Mouse (Mus musculus) thymus, adult 2 months (tissue): ENCODE measurements at regions not wholly inside any gene's neighbourhood (a gene's known extent, or its start where the extent isn't known, plus 50 kb on each side); places are given as distances from the start of the nearest gene placed in this dataset.

ENCODE experiments used
- DNase-seq: peaks from one replicate; pipeline ENCODE4 v3.0.0; 2021
- H3K27ac ChIP-seq: fragments of 200-500 bp; 2 replicates; pipeline ENCODE4 v1.5.1; 2012; ENCODE audit warnings: low read length, control low read depth; ENCODE audit not compliant: control insufficient read depth, insufficient read depth
- H3K27me3 ChIP-seq: fragments of 200-500 bp; 2 replicates; pipeline ENCODE4 v1.6.1; 2012; ENCODE audit warnings: mild to moderate bottlenecking, low read length, moderate library complexity, mixed read lengths; ENCODE audit not compliant: control insufficient read depth, insufficient read depth
- H3K36me3 ChIP-seq: fragments of 200-500 bp; 2 replicates; pipeline ENCODE4 v1.6.1; 2012; ENCODE audit warnings: mild to moderate bottlenecking, low read length, moderate library complexity; ENCODE audit not compliant: control insufficient read depth, insufficient read depth
- H3K4me1 ChIP-seq: fragments of 200-500 bp; replicated peaks from 2 replicates; pipeline ENCODE4 v1.6.1; 2012; ENCODE audit warnings: low read length; ENCODE audit not compliant: control insufficient read depth, insufficient read depth
- H3K4me3 ChIP-seq: fragments of 200-500 bp; 2 replicates; pipeline ENCODE4 v1.5.1; 2012; ENCODE audit warnings: mild to moderate bottlenecking, low read length, control low read depth, moderate library complexity; ENCODE audit not compliant: control insufficient read depth, insufficient read depth
- CTCF ChIP-seq: fragments of 200-500 bp; IDR thresholded peaks from 2 replicates; pipeline ENCODE4 v1.5.1; 2012; ENCODE audit warnings: mild to moderate bottlenecking, control low read depth, low read length, moderate library complexity, borderline replicate concordance; ENCODE audit not compliant: control insufficient read depth, poor library complexity, insufficient read depth; ENCODE audit errors: extremely low read depth
- POLR2A ChIP-seq: fragments of 200-500 bp; IDR thresholded peaks from 2 replicates; pipeline ENCODE4 v1.6.1; 2012; ENCODE audit warnings: mild to moderate bottlenecking, low read length, control low read depth, moderate library complexity; ENCODE audit not compliant: control insufficient read depth, poor library complexity, insufficient read depth; ENCODE audit errors: extremely low read depth
- WGBS: fragments of 180-500 bp; shearing (Covaris S2); methylation state at CpG from one replicate; pipeline ENCODE4 v1.1.7; 2018; 5-methylcytosine and 5-hydroxymethylcytosine counted together

GRCm38 (mm10) chr1:76919541-76919940 is 595.3 kb downstream of the Epha4 start:
- 37% methylated on average over 2 of the region's 2 CpGs for WGBS
- Histone ChIP-seq H3K4me3 (no peak overlapping the region), H3K27ac (no peak overlapping the region), H3K4me1 (no peaks in the 10 kb centered on the region), H3K36me3 (no peaks in the 10 kb centered on the region), H3K27me3 (no peaks in the 10 kb centered on the region)
- TF ChIP-seq CTCF (no peak), POLR2A (no peak)
- no peak for DNase-seq

- no peak for TF ChIP-seq POLR2A
- TF ChIP-seq CTCF: no peak
- H3K36me3 ChIP-seq: no peaks in the 10 kb centered on the region
- H3K27ac ChIP-seq: no peak overlapping the region
- H3K4me3 ChIP-seq: no peak overlapping the region
- no peaks in the 10 kb centered on the region for H3K4me1 ChIP-seq
- no peak for DNase-seq
- H3K27me3 ChIP-seq: no peaks in the 10 kb centered on the region
Observed at GRCm38 (mm10) chr1:76920634-76921033, 594.3 kb downstream of the Epha4 start.

GRCm38 (mm10) chr1:76927041-76927440 is 587.8 kb downstream of the Epha4 start:
- TF ChIP-seq POLR2A (no peak), CTCF (no peak)
- Histone ChIP-seq H3K27me3 (no peaks in the 10 kb centered on the region), H3K36me3 (no peaks in the 10 kb centered on the region), H3K4me1 (no peaks in the 10 kb centered on the region), H3K27ac (no peak overlapping the region), H3K4me3 (no peak overlapping the region)
- DNase-seq: no peak
- WGBS: 90% methylated on average over 5 of the region's 5 CpGs

- H3K36me3 ChIP-seq: no peaks in the 10 kb centered on the region
- 94% methylated on average over 2 of the region's 2 CpGs for WGBS
Observed at GRCm38 (mm10) chr1:76928035-76928434, 586.9 kb downstream of the Epha4 start.

GRCm38 (mm10) chr1:76933460-76933859 is 581.4 kb downstream of the Epha4 start:
- TF ChIP-seq CTCF (no peak), POLR2A (no peak)
- DNase-seq: no peak
- no peaks in the 10 kb centered on the region for H3K4me1 ChIP-seq
- no peak overlapping the region for H3K27ac ChIP-seq
- H3K36me3 ChIP-seq: no peaks in the 10 kb centered on the region
- WGBS: 80% methylated on average over 4 of the region's 4 CpGs
- no peaks in the 10 kb centered on the region for H3K27me3 ChIP-seq
- no peak overlapping the region for H3K4me3 ChIP-seq

More at GRCm38 (mm10) chr1:76928035-76928434, 586.9 kb downstream of the Epha4 start:
- DNase-seq: no peak
- Histone ChIP-seq H3K27me3 (no peaks in the 10 kb centered on the region), H3K4me1 (no peaks in the 10 kb centered on the region), H3K4me3 (no peak overlapping the region), H3K27ac (no peak overlapping the region)
- TF ChIP-seq CTCF (no peak), POLR2A (no peak)

GRCm38 (mm10) chr1:76942730-76943129 is 572.2 kb downstream of the Epha4 start:
- DNase-seq: no peak
- no peak for TF ChIP-seq POLR2A
- no peaks in the 10 kb centered on the region for H3K4me1 ChIP-seq
- H3K27ac ChIP-seq: no peak overlapping the region
- H3K4me3 ChIP-seq: no peak overlapping the region
- no peaks in the 10 kb centered on the region for H3K27me3 ChIP-seq
- 66% methylated on average over 3 of the region's 3 CpGs for WGBS
- no peaks in the 10 kb centered on the region for H3K36me3 ChIP-seq

- Histone ChIP-seq H3K27ac (no peak overlapping the region), H3K4me1 (no peaks in the 10 kb centered on the region), H3K36me3 (no peaks in the 10 kb centered on the region), H3K4me3 (no peak overlapping the region), H3K27me3 (no peaks in the 10 kb centered on the region)
- TF ChIP-seq POLR2A (no peak), CTCF (no peak)
- WGBS: 88% methylated on average over 4 of the region's 4 CpGs
- DNase-seq: no peak
Observed at GRCm38 (mm10) chr1:76944046-76944445, 570.8 kb downstream of the Epha4 start.
